Mouse (Mus musculus): ENCODE measurements around the gene Tha1. TPM values are rescaled to one million over a fixed set of nuclear protein-coding genes. Genes with fewer than 3 reads are reported as not detected.
"Not testable (repeated sequence)": the region's sequence is repeated elsewhere in the genome, so short reads cannot be mapped to it uniquely, and the experiment has no call there.

Gene Tha1
- polyA plus RNA-seq, 1 experiment from 2014 or later: 6.6 TPM

GRCm38 (mm10) chr11:117843434-117843833, 29.8 kb downstream of the Tha1 start:
- H3K9ac ChIP-seq (replicated peaks): no peak overlapping the region
- H3K4me1 ChIP-seq (ENCODE audit: insufficient read depth): peaks cover 58% of the 10 kb centered on the region
- H3K27ac ChIP-seq (ENCODE audit: low read depth): no peak overlapping the region
- no peak overlapping the region for H3K4me3 ChIP-seq (ENCODE audit: low read depth, low read length)
- no peaks in the 10 kb centered on the region for H3K9me3 ChIP-seq (ENCODE audit: low read length)
- H3K4me2 ChIP-seq (ENCODE audit: low read depth, low read length): no peak overlapping the region
- no peaks in the 10 kb centered on the region for H3K36me3 ChIP-seq (replicated peaks; ENCODE audit: insufficient read depth, low read length)
- 88% methylated on average over 2 of the region's 2 CpGs for WGBS (ENCODE audit: insufficient replicate concordance)
- ATAC-seq (no peak), DNase-seq (no peak)
- no peaks in the 10 kb centered on the region for H3K27me3 ChIP-seq (ENCODE audit: insufficient read depth, low read length)
- TF ChIP-seq EP300 (IDR thresholded peaks at IDR 0.05; ENCODE audit: low read depth) (no peak), CTCF (IDR thresholded peaks at IDR 0.05; ENCODE audit: low read depth) (no peak)

- Histone ChIP-seq H3K9ac (replicated peaks) (0 out of 2 replicates have a peak overlapping the region, but pooled peaks have one; percentile 11), H3K4me1 (ENCODE audit: insufficient read depth) (peaks cover 59% of the 10 kb centered on the region), H3K36me3 (replicated peaks; ENCODE audit: insufficient read depth, low read length) (no peaks in the 10 kb centered on the region), H3K4me3 (ENCODE audit: low read depth, low read length) (no peak overlapping the region), H3K9me3 (ENCODE audit: low read length) (no peaks in the 10 kb centered on the region), H3K27me3 (ENCODE audit: insufficient read depth, low read length) (no peaks in the 10 kb centered on the region), H3K4me2 (ENCODE audit: low read depth, low read length) (no peak overlapping the region), H3K27ac (ENCODE audit: low read depth) (peak overlapping the region; percentile 94; the same call in 1 of the 2 replicates)
- WGBS (ENCODE audit: insufficient replicate concordance): 61% methylated on average over 1 of the region's 1 CpGs
- ATAC-seq (no peak), DNase-seq (no peak)
- TF ChIP-seq EP300 (IDR thresholded peaks at IDR 0.05; ENCODE audit: low read depth) (no peak), CTCF (IDR thresholded peaks at IDR 0.05; ENCODE audit: low read depth) (no peak)
These were observed 32.4 kb downstream of the Tha1 start for GRCm38 (mm10) chr11:117840910-117841309.

DNA sequence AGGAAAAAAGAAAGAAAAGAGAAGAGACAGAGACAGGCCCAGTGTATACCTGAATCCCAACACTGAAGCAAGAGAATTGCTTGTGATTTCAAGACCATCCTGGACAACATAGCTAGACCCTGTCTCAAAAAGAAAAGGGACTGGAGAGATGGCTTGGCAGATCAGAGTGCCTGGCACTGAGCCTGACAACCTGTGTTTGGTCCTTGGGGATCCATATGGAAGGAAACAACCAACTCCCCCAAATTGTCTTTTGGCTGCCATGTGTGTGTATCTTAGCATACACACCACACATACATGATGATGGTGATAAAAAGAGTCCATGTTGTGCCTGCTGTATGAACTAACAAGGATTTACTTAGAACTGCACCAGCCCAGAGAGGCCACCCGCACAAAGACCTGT, 34.3 kb downstream of the Tha1 start:
- peak overlapping the region; percentile 94 for H3K27ac ChIP-seq (ENCODE audit: low read depth)
- TF ChIP-seq EP300 (IDR thresholded peaks at IDR 0.05; ENCODE audit: low read depth): no peak
- H3K36me3 ChIP-seq (replicated peaks; ENCODE audit: insufficient read depth, low read length): no peaks in the 10 kb centered on the region
- H3K4me1 ChIP-seq (ENCODE audit: insufficient read depth): peaks cover 59% of the 10 kb centered on the region
- no peaks in the 10 kb centered on the region for H3K9me3 ChIP-seq (ENCODE audit: low read length)
- 35% methylated on average over 1 of the region's 1 CpGs for WGBS (ENCODE audit: insufficient replicate concordance)
- H3K4me2 ChIP-seq (ENCODE audit: low read depth, low read length): peak overlapping the region; percentile 54
- no peaks in the 10 kb centered on the region for H3K27me3 ChIP-seq (ENCODE audit: insufficient read depth, low read length)
- peak overlapping the region; percentile 26; the same call in 1 of the 2 replicates for H3K9ac ChIP-seq (replicated peaks)
- ATAC-seq (peak; percentile 11), DNase-seq (no peak)
- no peak overlapping the region for H3K4me3 ChIP-seq (ENCODE audit: low read depth, low read length)

- DNase-seq (peak; percentile 82), ATAC-seq (peak; percentile 93)
- peak overlapping the region; percentile 94 for H3K27ac ChIP-seq (ENCODE audit: low read depth)
- no peak overlapping the region for H3K4me3 ChIP-seq (ENCODE audit: low read depth, low read length)
- peaks cover 59% of the 10 kb centered on the region for H3K4me1 ChIP-seq (ENCODE audit: insufficient read depth)
- peak overlapping the region; percentile 26; the same call in 1 of the 2 replicates for H3K9ac ChIP-seq (replicated peaks)
- WGBS (ENCODE audit: insufficient replicate concordance): 51% methylated on average over 2 of the region's 2 CpGs
- TF ChIP-seq CTCF (IDR thresholded peaks at IDR 0.05; ENCODE audit: low read depth): no peak
- TF ChIP-seq EP300 (IDR thresholded peaks at IDR 0.05; ENCODE audit: low read depth): peak; percentile 82
- peak overlapping the region; percentile 54 for H3K4me2 ChIP-seq (ENCODE audit: low read depth, low read length)
- no peaks in the 10 kb centered on the region for H3K27me3 ChIP-seq (ENCODE audit: insufficient read depth, low read length)
- no peaks in the 10 kb centered on the region for H3K36me3 ChIP-seq (replicated peaks; ENCODE audit: insufficient read depth, low read length)
- H3K9me3 ChIP-seq (ENCODE audit: low read length): no peaks in the 10 kb centered on the region
These were observed 34.7 kb downstream of the Tha1 start for GRCm38 (mm10) chr11:117838572-117838971.

GRCm38 (mm10) chr11:117836306-117836705, 37.0 kb downstream of the Tha1 start:
- peak; percentile 74 for DNase-seq
- peak overlapping the region; percentile 31 for H3K4me2 ChIP-seq (ENCODE audit: low read depth, low read length)
- H3K9ac ChIP-seq (replicated peaks): 0 out of 2 replicates have a peak overlapping the region, but pooled peaks have one; percentile 12
- TF ChIP-seq EP300 (IDR thresholded peaks at IDR 0.05; ENCODE audit: low read depth): no peak
- no peak for TF ChIP-seq CTCF (IDR thresholded peaks at IDR 0.05; ENCODE audit: low read depth)
- peak overlapping the region; percentile 64; the same call in 1 of the 2 replicates for H3K27ac ChIP-seq (ENCODE audit: low read depth)
- WGBS (ENCODE audit: insufficient replicate concordance): 34% methylated on average over 13 of the region's 13 CpGs
- no peak overlapping the region for H3K4me3 ChIP-seq (ENCODE audit: low read depth, low read length)
- peak; percentile 7 for ATAC-seq
- H3K9me3 ChIP-seq (ENCODE audit: low read length): no peaks in the 10 kb centered on the region
- no peaks in the 10 kb centered on the region for H3K36me3 ChIP-seq (replicated peaks; ENCODE audit: insufficient read depth, low read length)
- no peaks in the 10 kb centered on the region for H3K27me3 ChIP-seq (ENCODE audit: insufficient read depth, low read length)
- peaks cover 65% of the 10 kb centered on the region for H3K4me1 ChIP-seq (ENCODE audit: insufficient read depth)

DNA sequence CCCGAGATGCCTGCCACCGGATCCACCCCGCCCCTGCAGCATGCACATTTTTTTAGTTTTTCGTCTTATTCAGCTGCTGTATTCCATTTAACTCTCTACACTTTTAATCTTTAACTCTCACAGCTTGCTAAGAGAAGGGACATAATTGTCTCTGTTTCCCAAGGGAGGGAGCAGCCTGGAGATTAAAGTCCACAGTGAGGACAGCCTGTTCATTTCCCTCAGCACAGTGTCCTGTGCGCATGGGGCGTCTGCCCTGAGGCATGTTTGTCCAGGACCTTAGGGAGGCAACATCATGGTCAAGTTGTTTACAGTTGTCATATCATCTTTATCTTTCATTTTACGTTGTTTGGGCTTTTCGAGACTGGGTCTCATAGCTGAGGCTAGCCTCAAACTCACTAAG, 39.2 kb downstream of the Tha1 start:
- Histone ChIP-seq H3K9ac (replicated peaks) (no peak overlapping the region), H3K4me1 (ENCODE audit: insufficient read depth) (peaks cover 66% of the 10 kb centered on the region), H3K4me2 (ENCODE audit: low read depth, low read length) (no peak overlapping the region), H3K27me3 (ENCODE audit: insufficient read depth, low read length) (no peaks in the 10 kb centered on the region), H3K9me3 (ENCODE audit: low read length) (no peaks in the 10 kb centered on the region), H3K27ac (ENCODE audit: low read depth) (peak overlapping the region; percentile 83), H3K4me3 (ENCODE audit: low read depth, low read length) (no peak overlapping the region), H3K36me3 (replicated peaks; ENCODE audit: insufficient read depth, low read length) (no peaks in the 10 kb centered on the region)
- ATAC-seq (no peak), DNase-seq (no peak)
- TF ChIP-seq CTCF (IDR thresholded peaks at IDR 0.05; ENCODE audit: low read depth) (no peak), EP300 (IDR thresholded peaks at IDR 0.05; ENCODE audit: low read depth) (peak; percentile 46; the same call in 1 of the 2 replicates)
- 74% methylated on average over 8 of the region's 8 CpGs for WGBS (ENCODE audit: insufficient replicate concordance)

- H3K4me2 ChIP-seq (ENCODE audit: low read depth, low read length); ATAC-seq; DNase-seq; H3K9ac ChIP-seq (replicated peaks); H3K27me3 ChIP-seq (ENCODE audit: insufficient read depth, low read length); H3K4me3 ChIP-seq (ENCODE audit: low read depth, low read length); H3K9me3 ChIP-seq (ENCODE audit: low read length); H3K36me3 ChIP-seq (replicated peaks; ENCODE audit: insufficient read depth, low read length): not testable (repeated sequence)
- whole genome bisulfite sequencing (ENCODE audit: insufficient replicate concordance): 87% methylated on average over 4 of the region's 6 CpGs
- Histone ChIP-seq H3K4me1 (ENCODE audit: insufficient read depth) (peaks cover 68% of the 10 kb centered on the region), H3K27ac (ENCODE audit: low read depth) (peak overlapping the region; percentile 98)
These were observed 39.8 kb downstream of the Tha1 start for GRCm38 (mm10) chr11:117833509-117833908.

Measured in liver, postnatal 0 days (tissue).